Mouse (Mus musculus): ENCODE measurements around the gene Clic5. TPM values are rescaled to one million over a fixed set of nuclear protein-coding genes. Genes with fewer than 3 reads are reported as not detected.

Clic5 gene
- polyA plus RNA-seq, 1 experiment from 2014 or later = 15.3 TPM

DNA sequence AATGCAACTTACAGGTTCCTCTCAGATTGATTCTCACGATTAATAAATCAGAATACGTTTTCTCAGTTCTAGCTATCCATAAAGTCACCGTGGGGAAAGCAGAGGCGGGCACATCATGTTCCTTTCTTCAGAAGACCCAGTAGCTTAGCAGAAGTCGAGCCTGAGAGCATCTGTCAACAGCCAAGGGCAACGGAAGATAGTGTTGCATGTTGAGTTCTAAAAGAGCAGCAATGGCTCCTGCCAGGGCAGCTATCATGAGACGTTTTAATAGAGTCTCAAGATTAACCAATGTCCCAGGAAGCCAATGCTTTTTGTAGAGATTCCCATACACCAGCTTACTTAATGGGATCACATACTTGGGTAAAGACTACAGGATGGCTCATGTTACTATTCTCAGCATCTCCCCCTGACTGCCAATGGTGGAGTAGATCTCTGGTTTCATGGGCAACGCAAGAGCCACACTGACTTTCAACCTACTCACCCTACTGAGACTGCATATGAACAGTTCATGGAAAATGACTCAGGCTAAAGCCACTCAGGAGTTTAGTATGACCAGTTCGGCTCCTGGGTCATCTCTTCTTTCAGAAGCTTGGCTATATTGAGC is 26.9 kb downstream of the Clic5 start:
- WGBS = 72% methylated on average over 9 of the region's 9 CpGs
- Histone ChIP-seq H3K4me3 (ENCODE audit: control insufficient read depth in 1 of 2, insufficient read depth in 1 of 2, low read depth in 1 of 2, low read length in 2 of 2) (no peak overlapping the region), H3K27me3 (ENCODE audit: control insufficient read depth, insufficient read depth, low read length) (no peaks in the 10 kb centered on the region), H3K9me3 (ENCODE audit: control insufficient read depth, low read length) (no peaks in the 10 kb centered on the region), H3K4me2 (ENCODE audit: low read length) (no peak overlapping the region), H3K4me1 (ENCODE audit: control insufficient read depth in 2 of 2, insufficient read depth in 2 of 2, low read length in 2 of 2) (peaks cover 11 to 26% of the 10 kb centered on the region in 2 experiments), H3K9ac (ENCODE audit: low read length) (no peak overlapping the region), H3K27ac (replicated peaks in 1 of 2; ENCODE audit: control insufficient read depth in 1 of 2, insufficient read depth in 1 of 2, low read depth in 2 of 2, low read length in 2 of 2) (no peak overlapping the region), H3K36me3 (ENCODE audit: control insufficient read depth, insufficient read depth, low read length) (no peaks in the 10 kb centered on the region)
- ATAC-seq (ENCODE audit: insufficient number of reproducible peaks, insufficient read depth, low FRiP score, low read depth) = no peak

DNA sequence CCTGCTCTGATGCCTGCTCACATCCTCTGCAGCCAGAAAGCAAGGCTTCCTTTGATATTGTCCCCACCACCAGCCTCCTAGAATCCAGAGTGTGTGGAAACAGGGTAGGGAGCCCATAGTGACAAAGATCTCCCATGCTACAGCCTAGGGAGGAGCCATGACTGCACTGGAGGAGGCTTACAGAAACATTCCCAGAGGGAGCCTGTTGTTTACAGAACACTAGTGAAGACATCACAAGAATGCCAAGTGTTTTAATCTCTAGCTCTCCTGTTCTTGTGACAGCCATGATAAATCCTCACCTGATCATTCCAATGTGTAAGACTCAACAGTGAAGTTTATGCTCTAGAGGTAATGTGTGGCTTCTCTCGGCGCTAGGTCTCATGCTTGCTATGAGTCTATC is 28.8 kb downstream of the Clic5 start:
- H3K27me3 ChIP-seq (ENCODE audit: control insufficient read depth, insufficient read depth, low read length) = no peaks in the 10 kb centered on the region
- WGBS = 51% methylated on average over 2 of the region's 2 CpGs
- peak overlapping the region; percentile 31 to 46 for H3K27ac ChIP-seq (replicated peaks in 1 of 2; ENCODE audit: control insufficient read depth in 1 of 2, insufficient read depth in 1 of 2, low read depth in 2 of 2, low read length in 2 of 2)
- peaks cover 11 to 29% of the 10 kb centered on the region in 2 experiments for H3K4me1 ChIP-seq (ENCODE audit: control insufficient read depth in 2 of 2, insufficient read depth in 2 of 2, low read length in 2 of 2)
- no peaks in the 10 kb centered on the region for H3K9me3 ChIP-seq (ENCODE audit: control insufficient read depth, low read length)
- H3K4me3 ChIP-seq (ENCODE audit: control insufficient read depth in 1 of 2, insufficient read depth in 1 of 2, low read depth in 1 of 2, low read length in 2 of 2) = no peak overlapping the region
- H3K36me3 ChIP-seq (ENCODE audit: control insufficient read depth, insufficient read depth, low read length) = no peaks in the 10 kb centered on the region
- H3K4me2 ChIP-seq (ENCODE audit: low read length) = no peak overlapping the region
- no peak for ATAC-seq (ENCODE audit: insufficient number of reproducible peaks, insufficient read depth, low FRiP score, low read depth)
- no peak overlapping the region for H3K9ac ChIP-seq (ENCODE audit: low read length)

DNA sequence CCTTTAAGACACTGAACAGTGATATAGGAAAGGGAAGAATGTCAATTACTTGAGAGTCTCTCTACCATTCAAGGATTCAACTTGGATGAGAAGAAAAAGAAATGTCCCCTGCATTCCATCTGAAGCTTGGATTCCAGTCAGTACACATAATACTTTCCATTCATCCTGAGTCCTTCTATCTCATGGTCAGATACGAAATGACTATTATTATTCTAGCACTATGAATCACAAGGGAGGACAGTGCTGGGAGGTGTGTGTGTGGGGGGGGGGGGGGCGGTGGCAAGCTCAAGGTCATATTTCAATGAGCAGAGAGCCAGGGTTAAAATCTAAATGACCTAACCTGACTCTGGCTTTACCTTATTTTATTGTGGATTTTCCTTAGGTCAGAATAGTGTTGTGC is 31.6 kb downstream of the Clic5 start:
- WGBS = 28% methylated on average over 2 of the region's 2 CpGs

DNA sequence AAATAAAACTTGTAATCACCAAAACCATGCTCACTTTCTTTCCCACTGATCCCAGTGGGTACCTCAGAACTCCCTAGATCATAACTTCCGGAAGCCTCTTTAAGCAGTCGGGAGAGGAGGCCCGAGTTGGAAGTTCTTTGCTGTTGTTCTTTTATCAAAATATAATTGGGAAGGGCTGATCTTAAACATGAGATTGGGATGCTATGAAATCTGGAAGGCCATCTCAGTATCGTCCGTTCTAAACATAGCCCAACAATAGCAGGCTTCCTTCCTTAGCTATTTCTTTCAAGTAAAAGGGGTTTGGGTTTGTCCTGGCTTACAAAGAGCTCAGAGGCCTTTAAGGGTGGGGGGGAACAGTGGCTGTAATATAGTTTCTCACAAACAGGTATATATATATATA is 40.0 kb downstream of the Clic5 start:
- Histone ChIP-seq H3K27ac (replicated peaks in 1 of 2; ENCODE audit: control insufficient read depth in 1 of 2, insufficient read depth in 1 of 2, low read depth in 2 of 2, low read length in 2 of 2) (peak overlapping the region; percentile 27 to 31; a peak in 2 of 4 replicates), H3K4me2 (ENCODE audit: low read length) (peak overlapping the region; percentile 17; the same call in 1 of the 2 replicates), H3K4me1 (ENCODE audit: control insufficient read depth in 2 of 2, insufficient read depth in 2 of 2, low read length in 2 of 2) (peaks cover 0 to 4% of the 10 kb centered on the region in 2 experiments; a peak in 1 of 4 replicates), H3K9ac (ENCODE audit: low read length) (no peak overlapping the region), H3K27me3 (ENCODE audit: control insufficient read depth, insufficient read depth, low read length) (no peaks in the 10 kb centered on the region), H3K9me3 (ENCODE audit: control insufficient read depth, low read length) (no peaks in the 10 kb centered on the region), H3K4me3 (ENCODE audit: control insufficient read depth in 1 of 2, insufficient read depth in 1 of 2, low read depth in 1 of 2, low read length in 2 of 2) (no peak overlapping the region), H3K36me3 (ENCODE audit: control insufficient read depth, insufficient read depth, low read length) (no peaks in the 10 kb centered on the region)
- WGBS = 56% methylated on average over 5 of the region's 5 CpGs
- ATAC-seq (ENCODE audit: insufficient number of reproducible peaks, insufficient read depth, low FRiP score, low read depth) = no peak

More for the DNA sequence above, 31.6 kb downstream of the Clic5 start:
- H3K4me3 ChIP-seq (ENCODE audit: control insufficient read depth in 1 of 2, insufficient read depth in 1 of 2, low read depth in 1 of 2, low read length in 2 of 2) = no peak overlapping the region
- no peaks in the 10 kb centered on the region for H3K9me3 ChIP-seq (ENCODE audit: control insufficient read depth, low read length)
- ATAC-seq (ENCODE audit: insufficient number of reproducible peaks, insufficient read depth, low FRiP score, low read depth) = no peak; the same call in 1 of the 2 replicates
- peaks cover 11 to 29% of the 10 kb centered on the region in 2 experiments for H3K4me1 ChIP-seq (ENCODE audit: control insufficient read depth in 2 of 2, insufficient read depth in 2 of 2, low read length in 2 of 2)
- peak overlapping the region; percentile 80 to 81 for H3K27ac ChIP-seq (replicated peaks in 1 of 2; ENCODE audit: control insufficient read depth in 1 of 2, insufficient read depth in 1 of 2, low read depth in 2 of 2, low read length in 2 of 2)
- H3K4me2 ChIP-seq (ENCODE audit: low read length) = no peak overlapping the region
- H3K9ac ChIP-seq (ENCODE audit: low read length) = no peak overlapping the region
- no peaks in the 10 kb centered on the region for H3K36me3 ChIP-seq (ENCODE audit: control insufficient read depth, insufficient read depth, low read length)
- no peaks in the 10 kb centered on the region for H3K27me3 ChIP-seq (ENCODE audit: control insufficient read depth, insufficient read depth, low read length)

DNA sequence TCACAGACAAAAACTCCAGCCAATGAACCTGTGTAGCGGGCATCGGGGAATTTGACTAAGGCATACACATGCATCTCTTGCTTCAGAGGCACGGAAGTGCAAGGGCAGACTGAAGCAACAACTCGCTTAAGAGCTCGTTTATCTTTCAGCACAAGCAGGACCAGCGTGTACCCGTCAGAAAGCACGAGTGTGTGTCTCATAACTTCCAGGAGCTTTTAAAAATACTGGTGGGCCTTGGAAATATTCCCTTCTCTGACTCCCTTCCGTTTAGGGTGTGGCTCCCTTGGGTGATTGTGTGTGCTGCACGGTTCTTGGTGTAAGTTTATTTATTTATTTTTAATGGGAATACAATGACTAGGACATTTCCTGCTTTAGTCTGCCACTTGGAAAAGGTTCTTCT is 41.7 kb downstream of the Clic5 start:
- no peaks in the 10 kb centered on the region for H3K9me3 ChIP-seq (ENCODE audit: control insufficient read depth, low read length)
- peak overlapping the region; percentile 21 to 44; a peak in 2 of 4 replicates for H3K27ac ChIP-seq (replicated peaks in 1 of 2; ENCODE audit: control insufficient read depth in 1 of 2, insufficient read depth in 1 of 2, low read depth in 2 of 2, low read length in 2 of 2)
- H3K4me1 ChIP-seq (ENCODE audit: control insufficient read depth in 2 of 2, insufficient read depth in 2 of 2, low read length in 2 of 2) = peaks cover 0 to 4% of the 10 kb centered on the region in 2 experiments; a peak in 1 of 4 replicates
- no peak for ATAC-seq (ENCODE audit: insufficient number of reproducible peaks, insufficient read depth, low FRiP score, low read depth)
- no peak overlapping the region for H3K4me3 ChIP-seq (ENCODE audit: control insufficient read depth in 1 of 2, insufficient read depth in 1 of 2, low read depth in 1 of 2, low read length in 2 of 2)
- no peaks in the 10 kb centered on the region for H3K27me3 ChIP-seq (ENCODE audit: control insufficient read depth, insufficient read depth, low read length)
- peak overlapping the region; percentile 25 for H3K9ac ChIP-seq (ENCODE audit: low read length)
- H3K36me3 ChIP-seq (ENCODE audit: control insufficient read depth, insufficient read depth, low read length) = no peaks in the 10 kb centered on the region
- peak overlapping the region; percentile 25; the same call in 1 of the 2 replicates for H3K4me2 ChIP-seq (ENCODE audit: low read length)
- WGBS = 25% methylated on average over 10 of the region's 10 CpGs

DNA sequence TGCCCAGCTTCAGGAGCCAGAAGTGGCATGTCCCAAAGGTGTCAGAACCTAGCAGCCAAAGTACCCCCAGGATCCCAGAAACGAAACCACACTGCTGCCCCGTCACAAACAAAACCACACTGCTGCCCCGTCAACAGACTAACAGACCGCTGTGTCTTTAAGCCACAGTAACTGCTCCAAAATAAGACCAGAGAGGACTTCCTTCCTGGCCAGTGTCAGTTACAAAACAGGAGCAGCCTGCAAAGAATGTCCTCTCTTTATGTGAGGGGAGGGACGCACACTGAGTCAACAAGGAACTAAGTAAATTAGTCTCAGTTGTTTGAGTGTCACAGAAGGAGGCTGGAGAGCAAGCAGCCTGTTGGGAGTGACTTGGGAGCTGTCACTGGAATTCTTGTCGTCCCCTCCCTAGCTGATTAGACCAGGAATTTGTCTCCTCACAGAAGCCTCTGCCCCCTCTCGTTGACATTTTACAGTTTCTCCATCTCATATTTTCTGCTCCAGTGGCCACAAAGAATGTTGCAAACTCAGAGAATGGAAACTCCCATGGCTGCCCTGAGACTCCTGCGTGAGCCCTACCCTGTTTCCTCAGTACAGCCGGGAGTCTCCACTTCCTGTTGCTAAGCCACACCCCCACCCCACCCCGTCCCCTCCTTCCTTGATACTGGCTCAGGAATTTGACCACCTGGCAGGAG is 50.8 kb downstream of the Clic5 start:
- peaks cover 5% of the 10 kb centered on the region; the same call in 1 of the 2 replicates for H3K36me3 ChIP-seq (ENCODE audit: control insufficient read depth, insufficient read depth, low read length)
- peak overlapping the region; percentile 67 for H3K4me2 ChIP-seq (ENCODE audit: low read length)
- ATAC-seq (ENCODE audit: insufficient number of reproducible peaks, insufficient read depth, low FRiP score, low read depth) = peak; percentile 74
- peak overlapping the region; percentile 19 for H3K9ac ChIP-seq (ENCODE audit: low read length)
- no peaks in the 10 kb centered on the region for H3K27me3 ChIP-seq (ENCODE audit: control insufficient read depth, insufficient read depth, low read length)
- 3% methylated on average over 10 of the region's 10 CpGs for WGBS
- peaks cover 14 to 16% of the 10 kb centered on the region in 2 experiments for H3K4me1 ChIP-seq (ENCODE audit: control insufficient read depth in 2 of 2, insufficient read depth in 2 of 2, low read length in 2 of 2)
- H3K9me3 ChIP-seq (ENCODE audit: control insufficient read depth, low read length) = peaks cover 5% of the 10 kb centered on the region
- peak overlapping the region; percentile 74 to 88 for H3K27ac ChIP-seq (replicated peaks in 1 of 2; ENCODE audit: control insufficient read depth in 1 of 2, insufficient read depth in 1 of 2, low read depth in 2 of 2, low read length in 2 of 2)
- peak overlapping the region; percentile 12 to 28; a peak in 3 of 4 replicates for H3K4me3 ChIP-seq (ENCODE audit: control insufficient read depth in 1 of 2, insufficient read depth in 1 of 2, low read depth in 1 of 2, low read length in 2 of 2)

DNA sequence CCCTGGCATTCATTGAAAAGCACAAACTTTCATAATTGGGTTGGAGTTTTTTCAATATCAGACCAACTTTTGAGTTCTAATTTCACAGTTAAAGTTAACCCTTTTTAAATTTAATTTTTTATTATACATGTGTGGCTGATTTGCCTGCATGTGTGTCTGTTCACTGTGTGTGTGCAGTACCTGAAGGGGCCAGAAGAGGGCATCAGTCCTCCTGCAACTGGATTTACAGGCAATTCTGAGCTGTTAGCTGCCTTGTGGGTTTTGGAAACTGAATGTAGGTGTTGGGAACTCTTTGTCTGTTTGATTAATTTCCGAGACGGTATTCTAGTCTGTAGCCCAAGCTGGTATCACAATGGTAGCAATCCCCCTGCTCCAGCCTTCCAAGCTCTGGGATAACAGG is 52.4 kb downstream of the Clic5 start:
- Histone ChIP-seq H3K4me3 (ENCODE audit: control insufficient read depth in 1 of 2, insufficient read depth in 1 of 2, low read depth in 1 of 2, low read length in 2 of 2) (no peak overlapping the region), H3K4me2 (ENCODE audit: low read length) (no peak overlapping the region), H3K4me1 (ENCODE audit: control insufficient read depth in 2 of 2, insufficient read depth in 2 of 2, low read length in 2 of 2) (peaks cover 14 to 16% of the 10 kb centered on the region in 2 experiments), H3K27me3 (ENCODE audit: control insufficient read depth, insufficient read depth, low read length) (no peaks in the 10 kb centered on the region), H3K27ac (replicated peaks in 1 of 2; ENCODE audit: control insufficient read depth in 1 of 2, insufficient read depth in 1 of 2, low read depth in 2 of 2, low read length in 2 of 2) (no peak overlapping the region), H3K9ac (ENCODE audit: low read length) (no peak overlapping the region), H3K36me3 (ENCODE audit: control insufficient read depth, insufficient read depth, low read length) (peaks cover 5% of the 10 kb centered on the region; the same call in 1 of the 2 replicates), H3K9me3 (ENCODE audit: control insufficient read depth, low read length) (peaks cover 5% of the 10 kb centered on the region)
- ATAC-seq (ENCODE audit: insufficient number of reproducible peaks, insufficient read depth, low FRiP score, low read depth) = no peak
- 98% methylated on average over 2 of the region's 2 CpGs for WGBS
